Mouse (Mus musculus): ENCODE data around the gene Mroh2a. TPM values are rescaled to one million over a fixed set of nuclear protein-coding genes. Genes with fewer than 3 reads are reported as not detected.

Gene Mroh2a
- polyA plus RNA-seq, 1 experiment from 2014 or later: 0.88 TPM

GRCm38 (mm10) chr1:88305018-88305795 lies 78.4 kb downstream of the Mroh2a start:
- WGBS: 46% methylated on average over 6 of the region's 6 CpGs
- H3K4me3 ChIP-seq: no peak overlapping the region
- no peak overlapping the region for H3K9ac ChIP-seq (replicated peaks)
- no peaks in the 10 kb centered on the region for H3K36me3 ChIP-seq
- no peaks in the 10 kb centered on the region for H3K27me3 ChIP-seq
- no peak for ATAC-seq (replicated peaks)
- H3K4me2 ChIP-seq (replicated peaks): no peak overlapping the region
- H3K4me1 ChIP-seq: no peaks in the 10 kb centered on the region
- peaks cover 88% of the 10 kb centered on the region for H3K9me3 ChIP-seq
- H3K27ac ChIP-seq (replicated peaks): no peak overlapping the region

GRCm38 (mm10) chr1:88306543-88306942 lies 79.8 kb downstream of the Mroh2a start:
- Histone ChIP-seq H3K27me3 (no peaks in the 10 kb centered on the region), H3K27ac (replicated peaks) (no peak overlapping the region), H3K9me3 (peaks cover 79% of the 10 kb centered on the region), H3K36me3 (no peaks in the 10 kb centered on the region), H3K4me2 (replicated peaks) (no peak overlapping the region), H3K9ac (replicated peaks) (no peak overlapping the region), H3K4me3 (no peak overlapping the region), H3K4me1 (no peaks in the 10 kb centered on the region)
- 59% methylated on average over 1 of the region's 1 CpGs for WGBS
- no peak for ATAC-seq (replicated peaks)

GRCm38 (mm10) chr1:88307180-88307579 lies 80.4 kb downstream of the Mroh2a start:
- ATAC-seq (replicated peaks): no peak
- 65% methylated on average over 12 of the region's 12 CpGs for WGBS

GRCm38 (mm10) chr1:88309020-88309419 lies 82.2 kb downstream of the Mroh2a start:
- Histone ChIP-seq H3K4me3 (no peak overlapping the region), H3K27ac (replicated peaks) (no peak overlapping the region), H3K4me1 (no peaks in the 10 kb centered on the region), H3K9me3 (peaks cover 60% of the 10 kb centered on the region), H3K27me3 (no peaks in the 10 kb centered on the region), H3K4me2 (replicated peaks) (no peak overlapping the region), H3K9ac (replicated peaks) (no peak overlapping the region), H3K36me3 (no peaks in the 10 kb centered on the region)
- ATAC-seq (replicated peaks): no peak
- 50% methylated on average over 2 of the region's 2 CpGs for WGBS

More at GRCm38 (mm10) chr1:88307180-88307579, 80.4 kb downstream of the Mroh2a start:
- Histone ChIP-seq H3K9ac (replicated peaks) (no peak overlapping the region), H3K4me3 (no peak overlapping the region), H3K27ac (replicated peaks) (no peak overlapping the region), H3K4me1 (no peaks in the 10 kb centered on the region), H3K9me3 (peaks cover 73% of the 10 kb centered on the region), H3K36me3 (no peaks in the 10 kb centered on the region), H3K4me2 (replicated peaks) (no peak overlapping the region), H3K27me3 (no peaks in the 10 kb centered on the region)

GRCm38 (mm10) chr1:88309905-88310304 lies 83.1 kb downstream of the Mroh2a start:
- Histone ChIP-seq H3K27ac (replicated peaks) (no peak overlapping the region), H3K4me2 (replicated peaks) (no peak overlapping the region), H3K4me1 (no peaks in the 10 kb centered on the region), H3K9me3 (peaks cover 52% of the 10 kb centered on the region), H3K36me3 (no peaks in the 10 kb centered on the region), H3K9ac (replicated peaks) (no peak overlapping the region), H3K4me3 (no peak overlapping the region), H3K27me3 (no peaks in the 10 kb centered on the region)
- ATAC-seq (replicated peaks): no peak
- WGBS: 56% methylated on average over 3 of the region's 3 CpGs

- Histone ChIP-seq H3K36me3 (no peaks in the 10 kb centered on the region), H3K4me2 (replicated peaks) (no peak overlapping the region), H3K9ac (replicated peaks) (no peak overlapping the region), H3K4me1 (no peaks in the 10 kb centered on the region), H3K4me3 (no peak overlapping the region), H3K27ac (replicated peaks) (no peak overlapping the region), H3K9me3 (peaks cover 48% of the 10 kb centered on the region), H3K27me3 (no peaks in the 10 kb centered on the region)
- ATAC-seq (replicated peaks): no peak
- WGBS: 67% methylated on average over 3 of the region's 3 CpGs
Measured at GRCm38 (mm10) chr1:88310349-88310748, 83.6 kb downstream of the Mroh2a start.

Other genes with a start within 250 kb of the Mroh2a start
- 26.7 and 27.2 TPM in 2 replicates for gene Usp40, start 218.4 kb upstream of the Mroh2a start, polyA plus RNA-seq (2015; fragmentation: Nextera tagmentation; extraction: Ambion mirVana)
- not detected in 2 replicates for gene Ugt1a10, start 171.6 kb upstream of the Mroh2a start, polyA plus RNA-seq (2015; fragmentation: Nextera tagmentation; extraction: Ambion mirVana)
- 0.15 TPM in 1 of 2 replicates, not detected in the other for gene Ugt1a9, start 156.2 kb upstream of the Mroh2a start, polyA plus RNA-seq (2015; fragmentation: Nextera tagmentation; extraction: Ambion mirVana)
- not detected in 2 replicates for gene Ugt1a8, start 139.2 kb upstream of the Mroh2a start, polyA plus RNA-seq (2015; fragmentation: Nextera tagmentation; extraction: Ambion mirVana)
- gene Ugt1a7c, start 131.9 kb upstream of the Mroh2a start, polyA plus RNA-seq (2015; fragmentation: Nextera tagmentation; extraction: Ambion mirVana): 0.60 and 1.1 TPM in 2 replicates
- gene Ugt1a6b, start 123.7 kb upstream of the Mroh2a start, polyA plus RNA-seq (2015; fragmentation: Nextera tagmentation; extraction: Ambion mirVana): 2.1 and 2.3 TPM in 2 replicates
- 2.3 and 4.4 TPM in 2 replicates for gene Ugt1a6a, start 92.2 kb upstream of the Mroh2a start, polyA plus RNA-seq (2015; fragmentation: Nextera tagmentation; extraction: Ambion mirVana)
- gene Ugt1a5, start 61.0 kb upstream of the Mroh2a start, polyA plus RNA-seq (2015; fragmentation: Nextera tagmentation; extraction: Ambion mirVana): not detected in 2 replicates
- gene Ugt1a2, start 26.4 kb upstream of the Mroh2a start, polyA plus RNA-seq (2015; fragmentation: Nextera tagmentation; extraction: Ambion mirVana): not detected in 2 replicates
- gene Dnajb3, start 21.2 kb upstream of the Mroh2a start, polyA plus RNA-seq (2015; fragmentation: Nextera tagmentation; extraction: Ambion mirVana): 13.7 TPM in 2 replicates
- gene Ugt1a1, start 15.0 kb upstream of the Mroh2a start, polyA plus RNA-seq (2015; fragmentation: Nextera tagmentation; extraction: Ambion mirVana): not detected in 2 replicates
- 115 and 118 TPM in 2 replicates for gene Hjurp, start 50.6 kb downstream of the Mroh2a start, polyA plus RNA-seq (2015; fragmentation: Nextera tagmentation; extraction: Ambion mirVana)
- 0.06 and 0.11 TPM in 2 replicates for gene Trpm8, start 50.7 kb downstream of the Mroh2a start, polyA plus RNA-seq (2015; fragmentation: Nextera tagmentation; extraction: Ambion mirVana)
- gene Spp2, start 180.0 kb downstream of the Mroh2a start, polyA plus RNA-seq (2015; fragmentation: Nextera tagmentation; extraction: Ambion mirVana): 0.41 TPM in 1 of 2 replicates, not detected in the other

Data from forebrain, embryonic 15.5 days (tissue).